1 mouse cellular context compared by ENCODE assay signal in genomic region chr16:91618511-91619501, GRCm38 (mm10).
TF ChIP-seq lines count a peak whose summit lies in the region.

Gene Dnajc28, minus strand, starts transcription at chr16:91619026.

TF ChIP-seq in CH12.LX, 34 proteins besides CTCF, POLR2A, EP300 and RAD21 (continued from another document):
- TF ChIP-seq POLR2AphosphoS2 (IDR thresholded peaks at IDR 0.05; ENCODE audit: low read depth, low read length) (no peak; the same call in 1 of the 2 replicates), HCFC1 (IDR thresholded peaks at IDR 0.05; ENCODE audit: low read depth, low read length) (peak; percentile 99), SMC3 (IDR thresholded peaks at IDR 0.05; ENCODE audit: low read depth, low read length) (0 out of 2 replicates have a peak, but pooled peaks have one; percentile 2), ETS1 (conservative IDR thresholded peaks at IDR 0.05; ENCODE audit: low read depth, low read length) (no peak), USF2 (conservative IDR thresholded peaks at IDR 0.05; ENCODE audit: low read depth, low read length) (no peak), NELFE (IDR thresholded peaks at IDR 0.05; ENCODE audit: low read depth, low read length) (no peak), PAX5 (IDR thresholded peaks at IDR 0.05; ENCODE audit: low read length) (no peak), RCOR1 (conservative IDR thresholded peaks at IDR 0.05; ENCODE audit: low read depth, low read length) (no peak), JUN (IDR thresholded peaks at IDR 0.05; ENCODE audit: insufficient read depth, low read depth, low read length) (no peak), ZC3H11A (IDR thresholded peaks at IDR 0.05; ENCODE audit: low read depth, low read length) (no peak), SIN3A (IDR thresholded peaks at IDR 0.05; ENCODE audit: low read length) (peak; percentile 88), TBP (conservative IDR thresholded peaks at IDR 0.05; ENCODE audit: low read depth, low read length) (no peak), MEF2A (IDR thresholded peaks at IDR 0.05; ENCODE audit: borderline replicate concordance, low read depth, low read length) (no peak), MAZ (IDR thresholded peaks at IDR 0.05; ENCODE audit: low read depth, low read length) (no peak), E2F4 (IDR thresholded peaks at IDR 0.05; ENCODE audit: insufficient replicate concordance, low read depth, low read length) (no peak), ZMIZ1 (IDR thresholded peaks at IDR 0.05; ENCODE audit: low read depth, low read length) (no peak), UBTF (IDR thresholded peaks at IDR 0.05; ENCODE audit: low read depth, low read length) (no peak), BHLHE40 (IDR thresholded peaks at IDR 0.05; ENCODE audit: low read depth, low read length) (no peak), ZNF384 (IDR thresholded peaks at IDR 0.05; ENCODE audit: low read depth, low read length) (no peak), ELF1 (IDR thresholded peaks at IDR 0.05; ENCODE audit: low read depth, low read length) (peak; percentile 62), CHD1 (IDR thresholded peaks at IDR 0.05; ENCODE audit: low read depth, low read length) (no peak), MAX (IDR thresholded peaks at IDR 0.05; ENCODE audit: low read length) (peak; percentile 28; the same call in 1 of the 2 replicates), NRF1 (IDR thresholded peaks at IDR 0.05; ENCODE audit: low read depth, low read length) (peak; percentile 9; the same call in 1 of the 2 replicates), MXI1 (IDR thresholded peaks at IDR 0.05; ENCODE audit: low read depth, low read length) (peak; percentile 62)
